Mouse (Mus musculus): ENCODE data around the gene Rbp3. TPM values are rescaled to one million over a fixed set of nuclear protein-coding genes. Genes with fewer than 3 reads are reported as not detected.

Gene Rbp3
- polyA plus RNA-seq (2012; ENCODE audit: low replicate concordance): not detected in 2 replicates

DNA sequence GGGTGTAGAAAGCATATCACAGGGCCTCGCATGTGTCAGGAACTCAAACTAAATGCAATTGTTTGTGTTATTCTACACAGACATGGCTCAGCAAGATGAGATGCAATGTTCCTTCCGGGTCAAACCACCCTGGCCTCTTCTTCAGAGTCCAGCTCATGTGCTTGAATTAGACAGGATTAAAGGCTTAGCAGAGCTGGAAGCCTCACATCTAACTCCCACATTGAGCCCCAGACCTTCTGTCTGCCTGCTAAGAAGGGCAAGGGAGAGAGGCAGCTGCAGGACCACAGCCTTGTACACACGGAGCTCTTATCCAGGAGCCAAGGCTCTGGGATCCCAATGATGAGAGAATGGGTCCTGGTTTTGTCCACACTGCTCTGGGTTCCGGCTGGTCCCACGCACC lies at the start of gene Rbp3:
Gene Rbp3 (plus strand): TSS at position 243 of the 400 bp plus-strand sequence.

DNA sequence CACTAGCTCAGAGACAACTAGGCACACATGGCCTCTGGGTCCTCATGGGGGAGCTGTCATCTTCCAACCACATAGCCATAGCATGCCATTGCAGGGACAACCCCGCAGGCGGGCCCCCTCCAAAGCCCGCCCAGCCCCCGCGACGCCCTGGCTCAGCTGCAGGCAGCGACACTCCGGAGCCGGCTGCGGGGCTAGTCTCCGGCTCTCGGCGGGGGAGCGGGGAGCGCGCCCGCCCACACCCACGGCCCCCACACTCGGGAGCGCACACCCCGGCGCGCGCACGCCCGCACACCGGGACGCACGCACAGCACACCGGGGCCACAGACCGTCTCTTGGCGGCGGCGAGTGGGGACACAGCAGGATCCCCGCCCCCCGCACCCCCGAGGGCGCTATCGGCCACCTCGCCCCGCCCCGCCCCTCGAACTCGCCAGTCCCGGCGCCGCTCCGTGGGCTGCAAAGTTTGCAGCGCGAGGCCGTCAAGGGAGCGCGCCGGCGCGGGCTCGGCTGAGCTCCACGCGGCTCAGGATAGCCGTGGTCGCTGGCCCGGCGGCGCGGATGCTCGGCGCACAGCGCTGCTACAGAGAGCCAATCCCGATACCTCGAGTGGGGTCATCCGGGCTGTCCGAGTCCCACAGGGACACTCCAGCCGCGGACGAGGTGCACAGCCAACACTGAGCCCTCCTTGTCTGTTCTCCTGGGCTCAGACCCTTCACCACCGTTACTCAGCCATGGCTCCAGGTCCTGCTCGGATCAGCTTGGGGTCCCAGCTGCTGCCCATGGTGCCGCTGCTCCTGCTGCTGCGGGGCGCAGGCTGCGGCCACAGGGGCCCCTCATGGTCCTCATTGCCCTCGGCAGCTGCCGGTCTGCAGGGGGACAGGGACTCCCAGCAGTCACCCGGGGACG lies 30.4 kb upstream of the Rbp3 start, which contains the start of gene Gdf10:
Gene Gdf10 (plus strand): TSS at position 420 of the 903 bp plus-strand sequence.

DNA sequence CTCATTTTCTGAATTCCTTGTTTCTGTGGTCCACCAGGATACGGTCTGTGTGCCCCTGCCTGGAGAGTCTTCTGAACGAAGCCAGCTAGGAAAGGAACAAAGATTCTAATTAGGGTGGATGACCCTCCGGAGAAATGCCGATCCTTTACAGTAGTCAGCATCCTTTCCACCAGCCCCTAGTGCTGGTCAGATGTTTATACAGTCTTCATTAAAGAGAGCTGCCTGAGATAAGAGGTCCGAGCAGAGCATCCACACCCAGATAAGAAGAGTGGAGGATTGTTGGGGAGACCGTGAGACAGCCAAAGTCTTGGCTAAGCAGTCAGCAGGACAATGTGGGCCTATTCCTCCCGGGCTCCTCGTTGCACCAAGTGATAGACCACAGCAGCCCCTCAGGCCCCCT lies 13.1 kb upstream of the Rbp3 start, which contains the start of gene Gdf2:
Gene Gdf2 (plus strand): TSS at position 301 of the 400 bp plus-strand sequence.

DNA sequence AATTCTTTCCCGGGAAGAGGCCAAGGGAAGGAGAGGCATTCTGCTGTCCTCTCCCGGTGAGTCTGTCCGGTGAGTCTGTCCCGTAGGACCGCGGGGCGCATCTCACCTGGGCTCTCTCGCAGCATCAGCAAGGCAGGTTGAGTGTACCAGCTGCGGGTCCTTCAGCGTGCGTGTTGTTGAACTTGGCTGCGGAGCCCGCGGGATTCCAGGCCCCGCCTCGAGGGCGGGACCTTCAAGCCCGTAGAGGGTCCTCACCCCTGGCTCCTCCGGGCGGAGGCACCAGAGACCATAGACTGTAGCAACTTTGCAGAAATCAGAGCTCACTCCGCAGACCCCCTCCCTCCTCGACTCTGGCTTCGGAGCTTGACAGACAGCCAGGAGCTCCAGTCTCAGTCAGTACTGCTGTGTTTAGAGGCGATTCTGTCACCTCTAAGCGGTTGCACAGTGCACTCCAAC lies 24.8 kb downstream of the Rbp3 start, which contains the start of gene Zfp488:
Gene Zfp488 (minus strand): TSS at position 161 of the 456 bp plus-strand sequence.

Other genes starting within 250 kb of the Rbp3 start
- gene Gdf10, start 30.4 kb upstream of the Rbp3 start, polyA plus RNA-seq (2012; ENCODE audit: low replicate concordance): 0.05 TPM in 1 of 2 replicates, not detected in the other
- gene Gdf2, start 13.0 kb upstream of the Rbp3 start, polyA plus RNA-seq (2012; ENCODE audit: low replicate concordance): not detected in 2 replicates
- not detected in 2 replicates for gene Zfp488, start 24.8 kb downstream of the Rbp3 start, polyA plus RNA-seq (2012; ENCODE audit: low replicate concordance)
- not detected in 2 replicates for gene Gm30083, start 61.2 kb downstream of the Rbp3 start, polyA plus RNA-seq (2012; ENCODE audit: low replicate concordance)
- gene Gm5460, start 62.8 kb downstream of the Rbp3 start, polyA plus RNA-seq (2012; ENCODE audit: low replicate concordance): not detected in 2 replicates
- gene Antxrl, start 98.7 kb downstream of the Rbp3 start, polyA plus RNA-seq (2012; ENCODE audit: low replicate concordance): not detected in 2 replicates
- not detected in 2 replicates for gene Anxa8, start 132.0 kb downstream of the Rbp3 start, polyA plus RNA-seq (2012; ENCODE audit: low replicate concordance)
- not detected in 2 replicates for gene A630023A22Rik, start 148.8 kb downstream of the Rbp3 start, polyA plus RNA-seq (2012; ENCODE audit: low replicate concordance)
- not detected in 2 replicates for gene Npy4r, start 198.5 kb downstream of the Rbp3 start, polyA plus RNA-seq (2012; ENCODE audit: low replicate concordance)
- gene Gprin2, start 247.7 kb downstream of the Rbp3 start, polyA plus RNA-seq (2012; ENCODE audit: low replicate concordance): not detected in 2 replicates